In genomic region chr6:145746921-145747670, GRCm38 (mm10) we compare ENCODE assay signal across 8 mouse cellular contexts. TPM values are rescaled to one million over a fixed set of nuclear protein-coding genes. Genes with fewer than 3 reads are reported as not detected.
DNase-seq lines count a peak whose midpoint lies in the region; ATAC-seq and TF ChIP-seq lines count a peak whose summit lies in the region.

No protein-coding gene starts in this region.

- no peaks in the 10 kb centered on the region for H3K36me3 ChIP-seq in spleen, adult 2 months (ENCODE audit: control insufficient read depth, insufficient read depth, low read length)
- H3K36me3 ChIP-seq in hindbrain, postnatal 0 days (ENCODE audit: insufficient read depth, low read length): no peaks in the 10 kb centered on the region
- 0 out of 2 replicates have a peak, but pooled peaks cover 5% of the 10 kb centered on the region for H3K36me3 ChIP-seq in lung, embryonic 14.5 days (ENCODE audit: insufficient read depth)
- no peaks in the 10 kb centered on the region for H3K36me3 ChIP-seq in neural tube, embryonic 15.5 days

- H3K4me3 ChIP-seq in spleen, adult 2 months (ENCODE audit: extremely low read depth, insufficient read depth, insufficient read length): peak overlapping the region; percentile 58
- peak overlapping the region; percentile 75 for H3K4me3 ChIP-seq in bone marrow macrophage, adult 2 months (ENCODE audit: insufficient read depth, low read length)
- peak overlapping the region; percentile 58 for H3K4me3 ChIP-seq in hindbrain, postnatal 0 days (ENCODE audit: low read length)
- H3K4me3 ChIP-seq in lung, embryonic 14.5 days (ENCODE audit: low read depth, low read length): peak overlapping the region; percentile 86
- H3K4me3 ChIP-seq in neural tube, embryonic 15.5 days (replicated peaks): peak overlapping the region; percentile 70

- 0 out of 2 replicates have a peak, but pooled peaks have one; percentile 4 for ATAC-seq in hindbrain, postnatal 0 days
- ATAC-seq in lung, embryonic 14.5 days (ENCODE audit: insufficient read depth): no peak
- ATAC-seq in neural tube, embryonic 15.5 days (ENCODE audit: low FRiP score): peak; percentile 7; the same call in 1 of the 2 replicates

- no peak for TF ChIP-seq POLR2A in spleen, adult 2 months (IDR thresholded peaks at IDR 0.05; ENCODE audit: low read depth, low read length)
- TF ChIP-seq POLR2A in bone marrow macrophage, adult 2 months (IDR thresholded peaks at IDR 0.05; ENCODE audit: borderline replicate concordance, low read depth, low read length): no peak

- TF ChIP-seq CTCF in spleen, adult 2 months (IDR thresholded peaks at IDR 0.05; ENCODE audit: extremely low read depth, insufficient read depth, insufficient read length, insufficient replicate concordance): no peak
- no peak for TF ChIP-seq CTCF in bone marrow macrophage, adult 2 months (IDR thresholded peaks at IDR 0.05; ENCODE audit: low read depth, low read length)
- no peak for TF ChIP-seq CTCF in hindbrain, postnatal 0 days (IDR thresholded peaks at IDR 0.05; ENCODE audit: low read depth)
- TF ChIP-seq CTCF in lung, embryonic 14.5 days (IDR thresholded peaks at IDR 0.05; ENCODE audit: low read depth): no peak

- H3K9me3 ChIP-seq in hindbrain, postnatal 0 days (ENCODE audit: low read length): no peaks in the 10 kb centered on the region
- no peaks in the 10 kb centered on the region for H3K9me3 ChIP-seq in lung, embryonic 14.5 days (ENCODE audit: low read depth, low read length)
- H3K9me3 ChIP-seq in neural tube, embryonic 15.5 days (replicated peaks): no peaks in the 10 kb centered on the region

- peaks cover 2% of the 10 kb centered on the region; the same call in 1 of the 2 replicates for H3K4me1 ChIP-seq in spleen, adult 2 months (ENCODE audit: control insufficient read depth, insufficient read depth, insufficient read length)
- peaks cover 30% of the 10 kb centered on the region for H3K4me1 ChIP-seq in bone marrow macrophage, adult 2 months (ENCODE audit: control insufficient read depth, insufficient read depth, low read length)
- H3K4me1 ChIP-seq in hindbrain, postnatal 0 days (ENCODE audit: insufficient read depth, low read length): no peaks in the 10 kb centered on the region
- no peaks in the 10 kb centered on the region; the same call in 1 of the 2 replicates for H3K4me1 ChIP-seq in lung, embryonic 14.5 days (ENCODE audit: insufficient read depth)
- peaks cover 19% of the 10 kb centered on the region; the same call in 1 of the 2 replicates for H3K4me1 ChIP-seq in neural tube, embryonic 15.5 days

- peak overlapping the region; percentile 72 for H3K9ac ChIP-seq in hindbrain, postnatal 0 days (replicated peaks; ENCODE audit: low read length)
- H3K9ac ChIP-seq in lung, embryonic 14.5 days: peak overlapping the region; percentile 88
- H3K9ac ChIP-seq in neural tube, embryonic 15.5 days (replicated peaks): peak overlapping the region; percentile 68

- H3K27me3 ChIP-seq in spleen, adult 2 months (ENCODE audit: control insufficient read depth, insufficient read depth, low read length): peaks cover 9% of the 10 kb centered on the region; the same call in 1 of the 2 replicates
- H3K27me3 ChIP-seq in hindbrain, postnatal 0 days (ENCODE audit: insufficient read depth, low read length): no peaks in the 10 kb centered on the region
- H3K27me3 ChIP-seq in lung, embryonic 14.5 days (ENCODE audit: insufficient read depth, low read length): no peaks in the 10 kb centered on the region
- no peaks in the 10 kb centered on the region for H3K27me3 ChIP-seq in neural tube, embryonic 15.5 days (replicated peaks)

- no peak for DNase-seq in spleen, adult 2 months (ENCODE audit: low read depth in 1 of 2, low spot score in 2 of 2)
- DNase-seq in spleen, postnatal 14 days (ENCODE audit: low spot score in 2 of 2): no peak
- peak; percentile 45 for DNase-seq in forelimb bud, embryonic 11.5 days (ENCODE audit: low read depth, low spot score)
- DNase-seq in hindbrain, postnatal 0 days (ENCODE audit: low spot score): peak; percentile 49
- DNase-seq in lung, embryonic 14.5 days: peak; percentile 63
- no peak for DNase-seq in layer of hippocampus, adult 9-11 months

- WGBS in spleen, adult 2 months: under 1% methylated on average over 54 of the region's 55 CpGs
- under 1% methylated on average over 55 of the region's 55 CpGs for WGBS in hindbrain, postnatal 0 days
- under 1% methylated on average over 55 of the region's 55 CpGs for WGBS in lung, embryonic 14.5 days
- WGBS in neural tube, embryonic 15.5 days: under 1% methylated on average over 51 of the region's 55 CpGs

- peak overlapping the region; percentile 66 for H3K4me2 ChIP-seq in hindbrain, postnatal 0 days (ENCODE audit: low read depth, low read length)
- peak overlapping the region; percentile 76 for H3K4me2 ChIP-seq in lung, embryonic 14.5 days
- H3K4me2 ChIP-seq in neural tube, embryonic 15.5 days: peak overlapping the region; percentile 83

- peak overlapping the region; percentile 37 for H3K27ac ChIP-seq in spleen, adult 2 months (ENCODE audit: insufficient read depth, low read length)
- H3K27ac ChIP-seq in bone marrow macrophage, adult 2 months (ENCODE audit: insufficient read depth, low read depth, low read length): peak overlapping the region; percentile 31
- peak overlapping the region; percentile 83 for H3K27ac ChIP-seq in hindbrain, postnatal 0 days
- H3K27ac ChIP-seq in lung, embryonic 14.5 days (ENCODE audit: low read depth): peak overlapping the region; percentile 93
- peak overlapping the region; percentile 73 for H3K27ac ChIP-seq in neural tube, embryonic 15.5 days (replicated peaks)

RNA-seq across cellular contexts. Expression of gene Rassf8, which starts 0.5 kb away (rescaled TPM):
- 2.8 and 2.9 TPM in 2 replicates for polyA plus RNA-seq in spleen, adult 2 months (2012; rRNA removed)
- polyA plus RNA-seq in bone marrow macrophage, adult 2 months (2012; ENCODE audit: insufficient read depth, insufficient read length, missing spikeins): 5.7 and 5.8 TPM in 2 replicates
- total RNA-seq in hindbrain, postnatal 0 days (2014; rRNA removed): 15.0 and 18.6 TPM in 2 replicates
- 5.5 and 6.5 TPM in 2 replicates for polyA plus RNA-seq in hindbrain, postnatal 0 days (2015; fragmentation: Nextera tagmentation; extraction: Ambion mirVana)
- 11.7 and 11.8 TPM in 2 replicates for polyA plus RNA-seq in lung, embryonic 14.5 days (2014; fragmentation: Nextera tagmentation; extraction: Ambion mirVana)
- polyA plus RNA-seq in neural tube, embryonic 15.5 days (2015; fragmentation: Nextera tagmentation; extraction: Ambion mirVana): 5.3 TPM in 2 replicates

Comparison
In these comparisons a context has a peak if more than half of its experiments do, and no peak if none do; other contexts are left out.
1. DNase-seq: peak in forelimb bud, embryonic 11.5 days (single experiment), hindbrain, postnatal 0 days (single experiment) and lung, embryonic 14.5 days (single experiment); none in spleen, adult 2 months (0 of 2), spleen, postnatal 14 days (0 of 2) and layer of hippocampus, adult 9-11 months (single experiment).
2. H3K27ac ChIP-seq: peak in every context shown above with its lines; median percentile 93 in lung, embryonic 14.5 days; 83 in hindbrain, postnatal 0 days; 73 in neural tube, embryonic 15.5 days; 37 in spleen, adult 2 months; 31 in bone marrow macrophage, adult 2 months.
3. Peak in every context shown above with its lines, with median percentiles within 50 percentile points of each other: H3K4me3 ChIP-seq, H3K4me2 ChIP-seq and H3K9ac ChIP-seq.